Mouse (Mus musculus): Measurements from ENCODE around the gene Ptpa.

Ptpa gene

GRCm38 (mm10) chr2:30463341-30463761 is 47.5 kb downstream of the Ptpa start:
- in situ Hi-C loops (cut with MboI, MseI) = no loop called here

- in situ Hi-C loops (cut with MboI, MseI) = no loop called here
These were observed 48.1 kb downstream of the Ptpa start for GRCm38 (mm10) chr2:30463904-30464330.

- in situ Hi-C loops (cut with MboI, MseI) = no loop called here
These were observed 48.6 kb downstream of the Ptpa start for GRCm38 (mm10) chr2:30464411-30464810.

GRCm38 (mm10) chr2:30466787-30467186 is 50.9 kb downstream of the Ptpa start:
- in situ Hi-C loops (cut with MboI, MseI) = loop anchor here (5.0 kb wide), 1 partner anchor 81 kb away; no protein-coding TSS in a partner anchor

GRCm38 (mm10) chr2:30469009-30469408 is 53.2 kb downstream of the Ptpa start:
- in situ Hi-C loops (cut with MboI, MseI) = loop anchor here (5.0 kb wide), 1 partner anchor 78 kb away; no protein-coding TSS in a partner anchor

- in situ Hi-C loops (cut with MboI, MseI) = loop anchor here (5.0 kb wide), 1 partner anchor 78 kb away; no protein-coding TSS in a partner anchor
These were observed 53.9 kb downstream of the Ptpa start for GRCm38 (mm10) chr2:30469796-30470142.

GRCm38 (mm10) chr2:30470143-30470946 is 54.5 kb downstream of the Ptpa start:
- in situ Hi-C loops (cut with MboI, MseI) = no loop called here

GRCm38 (mm10) chr2:30471051-30471450 is 55.2 kb downstream of the Ptpa start:
- in situ Hi-C loops (cut with MboI, MseI) = no loop called here

- in situ Hi-C loops (cut with MboI, MseI) = no loop called here
These were observed 56.2 kb downstream of the Ptpa start for GRCm38 (mm10) chr2:30471795-30472720.

GRCm38 (mm10) chr2:30472731-30473351 is 57.0 kb downstream of the Ptpa start:
- in situ Hi-C loops (cut with MboI, MseI) = no loop called here

- in situ Hi-C loops (cut with MboI, MseI) = no loop called here
These were observed 57.7 kb downstream of the Ptpa start for GRCm38 (mm10) chr2:30473431-30474031.

GRCm38 (mm10) chr2:30474039-30474438 is 58.2 kb downstream of the Ptpa start, which contains the start of gene Ier5l:
Gene Ier5l (minus strand): TSS chr2:30474219.
- in situ Hi-C loops (cut with MboI, MseI) = no loop called here

GRCm38 (mm10) chr2:30474776-30475175 is 58.9 kb downstream of the Ptpa start:
- in situ Hi-C loops (cut with MboI, MseI) = no loop called here

GRCm38 (mm10) chr2:30475457-30475856 is 59.6 kb downstream of the Ptpa start:
- in situ Hi-C loops (cut with MboI, MseI) = no loop called here

- in situ Hi-C loops (cut with MboI, MseI) = no loop called here
These were observed 60.4 kb downstream of the Ptpa start for GRCm38 (mm10) chr2:30476241-30476640.

- in situ Hi-C loops (cut with MboI, MseI) = no loop called here
These were observed 62.7 kb downstream of the Ptpa start for GRCm38 (mm10) chr2:30478526-30478925.

- in situ Hi-C loops (cut with MboI, MseI) = no loop called here
These were observed 71.8 kb downstream of the Ptpa start for GRCm38 (mm10) chr2:30487597-30487996.

GRCm38 (mm10) chr2:30490384-30490783 is 74.5 kb downstream of the Ptpa start:
- in situ Hi-C loops (cut with MboI, MseI) = loop anchor here (10.0 kb wide), 1 partner anchor 1266 kb away; no protein-coding TSS in a partner anchor

GRCm38 (mm10) chr2:30495000-30495908 is 79.4 kb downstream of the Ptpa start:
- in situ Hi-C loops (cut with MboI, MseI) = loop anchor here (10.0 kb wide), 1 partner anchor 1270 kb away; no protein-coding TSS in a partner anchor

Measured in T-helper 2 cell (primary cell).